Mouse (Mus musculus): Measurements from ENCODE around the gene Foxa3. TPM values are rescaled to one million over a fixed set of nuclear protein-coding genes. Genes with fewer than 3 reads are reported as not detected.

The Foxa3 gene
- total and polyA plus RNA-seq, 3 experiments, result 0.06 TPM; not detected in 2

DNA sequence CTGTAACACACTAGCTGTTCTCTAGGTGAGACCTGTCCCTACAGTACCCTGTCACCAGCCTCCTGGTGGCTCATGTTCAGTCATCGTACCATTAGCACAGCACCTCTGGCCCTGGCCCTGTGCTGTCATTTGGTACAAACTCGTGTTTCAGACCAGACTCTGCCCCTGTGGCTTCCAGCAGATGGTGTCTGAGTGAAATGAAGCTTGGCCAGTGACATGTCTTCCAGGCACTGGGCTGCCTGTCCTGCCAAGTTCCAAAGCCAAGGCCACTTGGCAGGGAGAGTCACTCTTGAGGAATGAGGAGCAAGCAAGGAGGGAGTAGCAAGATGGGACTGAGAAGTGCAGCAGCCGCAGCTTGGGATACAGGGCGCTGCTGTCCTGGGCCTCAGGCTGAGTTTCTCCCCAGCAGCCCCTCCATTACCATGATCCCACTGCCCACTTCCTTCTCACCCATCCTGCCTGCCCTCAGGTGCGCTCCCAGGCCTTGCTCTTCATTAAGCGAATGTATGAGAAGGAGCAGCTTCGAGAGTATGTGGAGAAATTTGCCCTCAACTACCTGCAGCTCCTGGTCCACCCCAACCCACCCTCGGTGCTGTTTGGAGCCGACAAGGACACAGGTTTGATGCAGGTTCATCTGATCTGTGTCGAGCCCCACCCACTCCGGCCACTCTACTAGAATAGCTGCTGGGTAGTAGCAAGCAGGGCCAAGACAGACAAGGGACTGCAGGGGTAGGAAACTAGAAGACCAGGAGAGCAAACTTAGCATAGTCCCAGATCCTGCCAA is 23.1 kb upstream of the Foxa3 start:
- intact Hi-C loops (cut with DNase I), result no loop called here
- Histone ChIP-seq H3K27me3 (ENCODE audit: control insufficient read depth, insufficient read depth, low read length) (no peaks in the 10 kb centered on the region), H3K79me2 (replicated peaks; ENCODE audit: control insufficient read depth, insufficient read depth, low read length) (no peaks in the 10 kb centered on the region), H3K27ac (no peak overlapping the region), H3K36me3 (ENCODE audit: control insufficient read depth, insufficient read depth, low read length) (no peaks in the 10 kb centered on the region), H3K4me3 (no peak overlapping the region), H3K4me1 (ENCODE audit: control insufficient read depth, insufficient read depth, low read length) (no peaks in the 10 kb centered on the region), H3K9ac (ENCODE audit: low read depth, low read length) (no peak overlapping the region)
- no peak for TF ChIP-seq CTCF (IDR thresholded peaks at IDR 0.05)
- no peak for TF ChIP-seq POLR2A (IDR thresholded peaks at IDR 0.05; ENCODE audit: insufficient read depth, low read depth, low read length)
- no peak for TF ChIP-seq EP300 (IDR thresholded peaks at IDR 0.05; ENCODE audit: insufficient read depth, low read depth, low read length)
- peak in 1 of 2 experiments; percentile 34 for DNase-seq
- WGBS, result 85% methylated on average over 11 of the region's 11 CpGs

DNA sequence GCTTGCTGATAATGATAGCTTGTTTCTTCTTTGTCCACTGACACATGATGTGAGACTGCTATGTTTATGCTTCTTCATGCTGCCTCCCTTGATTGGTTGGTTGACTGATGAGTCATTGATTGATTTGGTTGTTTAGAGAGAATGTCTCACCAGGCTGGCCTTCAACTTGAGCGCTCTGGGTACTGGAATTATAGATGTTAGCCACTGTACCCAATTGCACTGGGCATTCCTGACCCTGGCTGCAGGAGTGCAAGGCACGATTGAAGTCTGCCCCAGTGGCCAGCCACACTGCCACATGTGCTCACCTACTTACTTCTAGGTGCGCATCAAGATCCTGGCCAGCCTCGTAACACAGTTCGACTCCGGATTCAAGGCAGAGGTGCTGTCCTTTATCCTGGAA is 21.3 kb upstream of the Foxa3 start:
- no peak overlapping the region for H3K9ac ChIP-seq (ENCODE audit: low read depth, low read length)
- intact Hi-C loops (cut with DNase I), result no loop called here
- H3K27ac ChIP-seq, result no peak overlapping the region
- H3K79me2 ChIP-seq (replicated peaks; ENCODE audit: control insufficient read depth, insufficient read depth, low read length), result no peaks in the 10 kb centered on the region
- H3K36me3 ChIP-seq (ENCODE audit: control insufficient read depth, insufficient read depth, low read length), result no peaks in the 10 kb centered on the region
- DNase-seq, result no peak
- no peak for TF ChIP-seq POLR2A (IDR thresholded peaks at IDR 0.05; ENCODE audit: insufficient read depth, low read depth, low read length)
- TF ChIP-seq EP300 (IDR thresholded peaks at IDR 0.05; ENCODE audit: insufficient read depth, low read depth, low read length), result no peak
- no peak for TF ChIP-seq CTCF (IDR thresholded peaks at IDR 0.05)
- H3K27me3 ChIP-seq (ENCODE audit: control insufficient read depth, insufficient read depth, low read length), result no peaks in the 10 kb centered on the region
- H3K4me3 ChIP-seq, result no peak overlapping the region
- WGBS, result 98% methylated on average over 6 of the region's 6 CpGs
- H3K4me1 ChIP-seq (ENCODE audit: control insufficient read depth, insufficient read depth, low read length), result no peaks in the 10 kb centered on the region

GRCm38 (mm10) chr7:19031641-19032040 is 8.3 kb upstream of the Foxa3 start:
- no peak overlapping the region for H3K27ac ChIP-seq
- no peaks in the 10 kb centered on the region for H3K27me3 ChIP-seq (ENCODE audit: control insufficient read depth, insufficient read depth, low read length)
- H3K79me2 ChIP-seq (replicated peaks; ENCODE audit: control insufficient read depth, insufficient read depth, low read length), result no peaks in the 10 kb centered on the region; the same call in 1 of the 2 replicates
- WGBS, result 72% methylated on average over 4 of the region's 4 CpGs
- intact Hi-C loops (cut with DNase I), result no loop called here
- H3K36me3 ChIP-seq (ENCODE audit: control insufficient read depth, insufficient read depth, low read length), result no peaks in the 10 kb centered on the region
- TF ChIP-seq EP300 (IDR thresholded peaks at IDR 0.05; ENCODE audit: insufficient read depth, low read depth, low read length), result 0 out of 2 replicates have a peak, but pooled peaks have one; percentile 18
- TF ChIP-seq CTCF (IDR thresholded peaks at IDR 0.05), result no peak
- H3K4me3 ChIP-seq, result no peak overlapping the region
- H3K9ac ChIP-seq (ENCODE audit: low read depth, low read length), result no peak overlapping the region
- DNase-seq, result no peak
- H3K4me1 ChIP-seq (ENCODE audit: control insufficient read depth, insufficient read depth, low read length), result no peaks in the 10 kb centered on the region

GRCm38 (mm10) chr7:19029084-19029653 is 5.8 kb upstream of the Foxa3 start:
- WGBS, result 69% methylated on average over 6 of the region's 6 CpGs
- H3K79me2 ChIP-seq (replicated peaks; ENCODE audit: control insufficient read depth, insufficient read depth, low read length), result peaks cover 3% of the 10 kb centered on the region
- H3K4me3 ChIP-seq, result no peak overlapping the region
- H3K27me3 ChIP-seq (ENCODE audit: control insufficient read depth, insufficient read depth, low read length), result no peaks in the 10 kb centered on the region
- H3K27ac ChIP-seq, result no peak overlapping the region
- H3K9ac ChIP-seq (ENCODE audit: low read depth, low read length), result no peak overlapping the region
- H3K4me1 ChIP-seq (ENCODE audit: control insufficient read depth, insufficient read depth, low read length), result peaks cover 2% of the 10 kb centered on the region; the same call in 1 of the 2 replicates
- DNase-seq, result peak; percentile 40 to 69
- intact Hi-C loops (cut with DNase I), result no loop called here
- TF ChIP-seq EP300 (IDR thresholded peaks at IDR 0.05; ENCODE audit: insufficient read depth, low read depth, low read length) (0 out of 2 replicates have a peak, but pooled peaks have one; percentile 20), CTCF (IDR thresholded peaks at IDR 0.05) (peak; percentile 82), POLR2A (IDR thresholded peaks at IDR 0.05; ENCODE audit: insufficient read depth, low read depth, low read length) (no peak)
- H3K36me3 ChIP-seq (ENCODE audit: control insufficient read depth, insufficient read depth, low read length), result no peaks in the 10 kb centered on the region

GRCm38 (mm10) chr7:19028067-19028466 is 4.7 kb upstream of the Foxa3 start:
- H3K4me3 ChIP-seq, result no peak overlapping the region

More at GRCm38 (mm10) chr7:19028067-19028466, 4.7 kb upstream of the Foxa3 start:
- DNase-seq, result no peak
- peaks cover 2% of the 10 kb centered on the region; the same call in 1 of the 2 replicates for H3K4me1 ChIP-seq (ENCODE audit: control insufficient read depth, insufficient read depth, low read length)
- no peaks in the 10 kb centered on the region for H3K36me3 ChIP-seq (ENCODE audit: control insufficient read depth, insufficient read depth, low read length)
- peaks cover 3% of the 10 kb centered on the region for H3K79me2 ChIP-seq (replicated peaks; ENCODE audit: control insufficient read depth, insufficient read depth, low read length)
- no peak overlapping the region for H3K27ac ChIP-seq
- TF ChIP-seq POLR2A (IDR thresholded peaks at IDR 0.05; ENCODE audit: insufficient read depth, low read depth, low read length), result no peak
- no peak for TF ChIP-seq CTCF (IDR thresholded peaks at IDR 0.05)
- no peak for TF ChIP-seq EP300 (IDR thresholded peaks at IDR 0.05; ENCODE audit: insufficient read depth, low read depth, low read length)
- peaks cover 2% of the 10 kb centered on the region; the same call in 1 of the 2 replicates for H3K27me3 ChIP-seq (ENCODE audit: control insufficient read depth, insufficient read depth, low read length)
- H3K9ac ChIP-seq (ENCODE audit: low read depth, low read length), result no peak overlapping the region
- intact Hi-C loops (cut with DNase I), result no loop called here
